ENCODE assay signal across 15 mouse cellular contexts in genomic region chr1:186515976-186516375, GRCm38 (mm10).
"Had no signal": no experiment of that assay in that cellular context is flagged by ENCODE, and none has a peak within 500 bp of the region (broad histone marks: within the 10 kb centered on the region; RNA-seq: fewer than 3 reads in every experiment).

No protein-coding gene starts in this region.

- H3K4me1 ChIP-seq: limb, embryonic 12.5 days; liver, embryonic 13.5 days; megakaryocyte, embryonic 14.5 days; midbrain, embryonic 15.5 days; stomach, embryonic 15.5 days had no signal

- H3K9me3 ChIP-seq: limb, embryonic 12.5 days; liver, embryonic 13.5 days; lung, embryonic 15.5 days; midbrain, embryonic 15.5 days; stomach, embryonic 15.5 days had no signal

- H3K9ac ChIP-seq: limb, embryonic 12.5 days; liver, embryonic 13.5 days; liver, postnatal 0 days; lung, embryonic 15.5 days; midbrain, embryonic 15.5 days; stomach, embryonic 15.5 days had no signal

- ATAC-seq: liver, postnatal 0 days; midbrain, embryonic 15.5 days had no signal

- H3K27ac ChIP-seq: left cerebral cortex, adult 2 months; limb, embryonic 12.5 days; liver, embryonic 13.5 days; lung, embryonic 15.5 days; macrophage; midbrain, embryonic 15.5 days; stomach, embryonic 15.5 days had no signal

- H3K36me3 ChIP-seq: limb, embryonic 12.5 days; liver, embryonic 13.5 days; lung, embryonic 15.5 days; midbrain, embryonic 15.5 days; stomach, embryonic 15.5 days had no signal

- H3K27me3 ChIP-seq: limb, embryonic 12.5 days; liver, embryonic 13.5 days; lung, embryonic 15.5 days; megakaryocyte, embryonic 14.5 days; midbrain, embryonic 15.5 days; stomach, embryonic 15.5 days had no signal

- DNase-seq: kidney, postnatal 25 days; liver; liver, embryonic 13.5 days; liver, postnatal 0 days; lung, postnatal 14 days; thymus, adult 2 months; thymus, postnatal 36 days had no signal

- H3K4me3 ChIP-seq: left cerebral cortex, adult 2 months; limb, embryonic 12.5 days; liver, embryonic 13.5 days; lung, embryonic 15.5 days; megakaryocyte, embryonic 14.5 days; midbrain, embryonic 15.5 days; stomach, embryonic 15.5 days had no signal

- H3K4me2 ChIP-seq: limb, embryonic 12.5 days; liver, embryonic 13.5 days; lung, embryonic 15.5 days; midbrain, embryonic 11.5 days; midbrain, embryonic 15.5 days; stomach, embryonic 15.5 days had no signal
